In genomic region chr13:58415374-58415773, GRCm38 (mm10) we compare ENCODE assay signal across 17 mouse cellular contexts. TPM values are rescaled to one million over a fixed set of nuclear protein-coding genes. Genes with fewer than 3 reads are reported as not detected.
A peak's percentile ranks its signal among the peaks of the same experiment; 100 is the strongest.
DNase-seq lines count a peak whose midpoint lies in the region; ATAC-seq lines count a peak whose summit lies in the region.
"Had no signal": no experiment of that assay in that cellular context is flagged by ENCODE, and none has a peak within 500 bp of the region (broad histone marks: within the 10 kb centered on the region; RNA-seq: fewer than 3 reads in every experiment).

No protein-coding gene starts in this region.

- no peak overlapping the region for H3K4me2 ChIP-seq in kidney, embryonic 14.5 days (replicated peaks; ENCODE audit: low read depth, low read length)
- no peak overlapping the region for H3K4me2 ChIP-seq in forebrain, embryonic 11.5 days (ENCODE audit: low read depth, low read length, severe bottlenecking)

- no peak overlapping the region for H3K27ac ChIP-seq in kidney, embryonic 14.5 days (ENCODE audit: low read depth, low read length)
- no peak overlapping the region for H3K27ac ChIP-seq in forebrain, embryonic 11.5 days (ENCODE audit: low read depth, low read length)
- H3K27ac ChIP-seq: hindbrain, embryonic 10.5 days; midbrain, embryonic 10.5 days had no signal

- no peak for ATAC-seq in kidney, embryonic 14.5 days (ENCODE audit: low FRiP score, low TSS enrichment)
- no peak for ATAC-seq in forebrain, embryonic 11.5 days (replicated peaks; ENCODE audit: low FRiP score)
- ATAC-seq: forebrain, embryonic 16.5 days; inflammation-experienced regulatory T-cells, adult 6 months had no signal

- H3K9me3 ChIP-seq in kidney, embryonic 14.5 days (ENCODE audit: control insufficient read depth, low read length) = 0 out of 2 replicates have a peak, but pooled peaks cover 3% of the 10 kb centered on the region
- H3K9me3 ChIP-seq in forebrain, embryonic 11.5 days (ENCODE audit: control insufficient read depth, low read length) = no peaks in the 10 kb centered on the region

- H3K9ac ChIP-seq in kidney, embryonic 14.5 days (ENCODE audit: low read depth, low read length) = no peak overlapping the region
- H3K9ac ChIP-seq in forebrain, embryonic 11.5 days (ENCODE audit: low read length) = no peak overlapping the region

- no peaks in the 10 kb centered on the region for H3K27me3 ChIP-seq in kidney, embryonic 14.5 days (ENCODE audit: control insufficient read depth, insufficient read depth, low read length)
- no peaks in the 10 kb centered on the region for H3K27me3 ChIP-seq in forebrain, embryonic 11.5 days (ENCODE audit: control insufficient read depth, insufficient read depth, low read length)

- H3K4me1 ChIP-seq in kidney, embryonic 14.5 days (ENCODE audit: control insufficient read depth, insufficient read depth, low read length) = no peaks in the 10 kb centered on the region
- H3K4me1 ChIP-seq in forebrain, embryonic 11.5 days (replicated peaks; ENCODE audit: control insufficient read depth, insufficient read depth, low read length) = no peaks in the 10 kb centered on the region
- H3K4me1 ChIP-seq: hindbrain, embryonic 10.5 days; midbrain, embryonic 10.5 days had no signal

- H3K4me3 ChIP-seq in kidney, embryonic 14.5 days (ENCODE audit: low read length) = no peak overlapping the region
- H3K4me3 ChIP-seq in forebrain, embryonic 11.5 days (ENCODE audit: low read depth, low read length) = no peak overlapping the region
- H3K4me3 ChIP-seq: hindbrain, embryonic 10.5 days; midbrain, embryonic 10.5 days had no signal

- peak; percentile 57 for DNase-seq in kidney, adult 11 months
- DNase-seq in adipocyte (ENCODE audit: low spot score) = peak; percentile 86
- DNase-seq in adrenal gland, postnatal 36 days = peak; percentile 50 to 64
- DNase-seq in kidney, postnatal 4 days = peak; percentile 36 to 52
- DNase-seq in right cerebral cortex, postnatal 36 days (ENCODE audit: low spot score in 2 of 2) = no peak
- DNase-seq in natural killer cell, adult 2 months (ENCODE audit: low spot score in 2 of 2) = no peak
- no peak for DNase-seq in forebrain, embryonic 11.5 days (ENCODE audit: low spot score)
- DNase-seq: cerebellum, adult 9-11 months; embryo, embryonic 11 days; lung, postnatal 14 days; thymus, postnatal 25 days had no signal

- H3K36me3 ChIP-seq in kidney, embryonic 14.5 days (ENCODE audit: control insufficient read depth, insufficient read depth, low read length) = peaks cover under 1% of the 10 kb centered on the region; the same call in 1 of the 2 replicates
- H3K36me3 ChIP-seq in forebrain, embryonic 11.5 days (ENCODE audit: control insufficient read depth, insufficient read depth, low read length) = peaks cover under 1% of the 10 kb centered on the region; the same call in 1 of the 2 replicates

- WGBS in kidney, embryonic 14.5 days = 60% methylated on average over 6 of the region's 6 CpGs
- WGBS in forebrain, embryonic 11.5 days = 96% methylated on average over 6 of the region's 6 CpGs

RNA-seq across cellular contexts. Expression of gene Hnrnpk, which starts 12.2 kb away (rescaled TPM):
- 1,295 and 1,786 TPM in 2 replicates for polyA plus RNA-seq in kidney, embryonic 14.5 days (2014; fragmentation: Nextera tagmentation; extraction: Ambion mirVana)
- total RNA-seq in adrenal gland, postnatal 36 days (2021) = 100 to 1,000 TPM; 878 to 908 TPM
- 2,577 and 2,646 TPM in 2 replicates for polyA plus RNA-seq in forebrain, embryonic 11.5 days (2014; fragmentation: Nextera tagmentation; extraction: Ambion mirVana)

RNA-seq across cellular contexts. Expression of gene Rmi1, which starts 13.3 kb away (rescaled TPM):
- polyA plus RNA-seq in kidney, embryonic 14.5 days (2014; fragmentation: Nextera tagmentation; extraction: Ambion mirVana) = 21.6 and 27.2 TPM in 2 replicates
- 10 to 100 TPM; 18.1 to 21.9 TPM for total RNA-seq in adrenal gland, postnatal 36 days (2021)
- 35.9 and 40.9 TPM in 2 replicates for polyA plus RNA-seq in forebrain, embryonic 11.5 days (2014; fragmentation: Nextera tagmentation; extraction: Ambion mirVana)

RNA-seq across cellular contexts. Expression of gene 2210016F16Rik, which starts 30.3 kb away (rescaled TPM):
- 28.2 and 29.3 TPM in 2 replicates for polyA plus RNA-seq in kidney, embryonic 14.5 days (2014; fragmentation: Nextera tagmentation; extraction: Ambion mirVana)
- total RNA-seq in adrenal gland, postnatal 36 days (2021) = 10 to 100 TPM; 27.2 to 31.5 TPM
- polyA plus RNA-seq in forebrain, embryonic 11.5 days (2014; fragmentation: Nextera tagmentation; extraction: Ambion mirVana) = 27.6 and 30.7 TPM in 2 replicates

RNA-seq across cellular contexts. Expression of gene Kif27, which starts 56.5 kb away (rescaled TPM):
- polyA plus RNA-seq in kidney, embryonic 14.5 days (2014; fragmentation: Nextera tagmentation; extraction: Ambion mirVana) = 0.80 and 1.2 TPM in 2 replicates
- total RNA-seq in adrenal gland, postnatal 36 days (2021) = under 1 TPM; 0.59 to 0.70 TPM
- 1.3 and 1.7 TPM in 2 replicates for polyA plus RNA-seq in forebrain, embryonic 11.5 days (2014; fragmentation: Nextera tagmentation; extraction: Ambion mirVana)
- polyA plus RNA-seq: G1E; inflammation-experienced regulatory T-cells, adult 6 months had no signal

Comparison
In these comparisons a context has a peak if more than half of its experiments do, and no peak if none do; other contexts are left out.
1. DNase-seq: peak in kidney, adult 11 months (single experiment), adipocyte (single experiment), adrenal gland, postnatal 36 days (2 of 2) and kidney, postnatal 4 days (2 of 2); none in right cerebral cortex, postnatal 36 days (0 of 2), natural killer cell, adult 2 months (0 of 2) and forebrain, embryonic 11.5 days (single experiment).